Mouse (Mus musculus) brain, embryonic 14.5 days (tissue): Measurements from ENCODE around the gene Calml4. TPM values are rescaled to one million over a fixed set of nuclear protein-coding genes. Genes with fewer than 3 reads are reported as not detected.
"Not testable (repeated sequence)": the region's sequence is repeated elsewhere in the genome, so short reads cannot be mapped to it uniquely, and the experiment has no call there.

ENCODE experiments used
- DNase-seq: peaks from one replicate; pipeline ENCODE4 v3.0.0-alpha.2; 2011; ENCODE audit warnings: low read depth
- CTCF ChIP-seq: fragments of 200-500 bp; IDR thresholded peaks from 2 replicates; pipeline ENCODE4 v1.5.1; 2012; ENCODE audit warnings: inconsistent platforms, mild to moderate bottlenecking, moderate library complexity, borderline replicate concordance; ENCODE audit not compliant: insufficient read depth, insufficient read length; ENCODE audit errors: extremely low read depth
- POLR2A ChIP-seq: fragments of 200-500 bp; IDR thresholded peaks from 2 replicates; pipeline ENCODE4 v1.6.1; 2012; ENCODE audit warnings: mild to moderate bottlenecking, inconsistent platforms, borderline replicate concordance; ENCODE audit not compliant: poor library complexity, insufficient read depth, insufficient read length, severe bottlenecking; ENCODE audit errors: extremely low read depth
- polyA plus RNA-seq: library from polyadenylated mRNA; depleted of rRNA; stranded (reverse); fragments of >200 nt; gene quantifications from 2 replicates; pipeline ENCODE4 v1.2.3, GENCODE M21; 2012

Gene Calml4
- polyA plus RNA-seq, 1 experiment = 13.3 TPM

DNA sequence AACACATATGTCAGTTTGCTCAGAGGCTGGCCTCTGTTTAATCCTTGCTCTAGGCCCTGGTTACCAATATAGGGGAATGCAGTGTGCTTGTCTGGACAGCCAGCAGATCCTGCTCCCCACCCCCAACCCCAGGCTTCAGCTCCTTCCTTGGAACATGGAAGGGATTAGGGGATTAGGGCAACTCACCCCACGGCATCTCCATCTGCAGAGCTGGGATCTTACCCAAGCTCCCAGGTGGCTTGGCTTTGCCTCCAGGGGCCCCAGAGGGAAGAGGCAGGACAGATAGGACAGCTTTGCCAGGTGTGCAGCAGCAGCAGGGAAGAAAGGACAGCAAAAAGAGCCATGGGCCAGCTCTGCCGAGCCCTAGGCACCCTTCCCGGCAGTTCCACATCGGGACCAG is 3.0 kb downstream of the Calml4 start:
- DNase-seq = peak; percentile 19
- TF ChIP-seq POLR2A (no peak), CTCF (no peak)

DNA sequence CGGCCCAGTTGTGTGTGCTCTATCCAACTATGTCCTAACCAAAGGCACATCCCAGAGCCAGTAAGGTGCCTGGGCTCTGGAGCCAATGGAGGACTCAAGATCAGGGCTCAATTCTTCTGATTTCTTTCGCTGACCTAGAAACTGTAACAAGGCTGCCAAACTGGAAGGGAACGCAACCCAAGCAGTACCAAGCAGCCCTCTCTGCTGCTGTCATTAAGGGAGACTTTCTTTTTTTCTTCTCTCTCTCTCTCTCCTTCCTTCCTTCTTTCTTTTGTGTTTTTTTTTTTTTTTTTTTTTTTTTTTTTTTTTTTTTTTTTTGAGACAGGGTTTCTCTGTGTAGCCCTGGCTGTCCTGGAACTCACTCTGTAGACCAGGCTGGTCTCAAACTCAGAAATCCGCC is 11.4 kb downstream of the Calml4 start:
- DNase-seq = not testable (repeated sequence)

DNA sequence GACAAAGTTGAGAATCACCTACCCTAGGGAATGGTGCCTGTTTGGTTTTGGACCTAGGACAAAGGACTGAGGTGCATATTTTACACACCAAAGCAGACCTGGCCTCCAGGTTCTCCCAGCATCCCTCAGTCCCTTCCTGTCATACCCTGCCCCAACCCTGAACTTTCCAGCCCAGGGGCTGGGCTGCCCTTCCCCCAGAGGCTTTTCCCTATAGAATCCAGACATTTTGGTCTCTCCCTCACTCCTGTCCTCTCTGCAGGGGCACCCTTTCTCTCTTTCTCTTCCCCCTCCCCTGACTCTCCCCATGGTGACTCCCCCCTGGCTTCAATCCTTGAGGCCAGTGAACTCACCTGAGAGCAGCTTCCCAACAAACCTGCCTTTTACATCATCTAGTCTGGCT is 12.8 kb downstream of the Calml4 start:
- no peak for DNase-seq
- no peak for TF ChIP-seq POLR2A
- no peak for TF ChIP-seq CTCF

DNA sequence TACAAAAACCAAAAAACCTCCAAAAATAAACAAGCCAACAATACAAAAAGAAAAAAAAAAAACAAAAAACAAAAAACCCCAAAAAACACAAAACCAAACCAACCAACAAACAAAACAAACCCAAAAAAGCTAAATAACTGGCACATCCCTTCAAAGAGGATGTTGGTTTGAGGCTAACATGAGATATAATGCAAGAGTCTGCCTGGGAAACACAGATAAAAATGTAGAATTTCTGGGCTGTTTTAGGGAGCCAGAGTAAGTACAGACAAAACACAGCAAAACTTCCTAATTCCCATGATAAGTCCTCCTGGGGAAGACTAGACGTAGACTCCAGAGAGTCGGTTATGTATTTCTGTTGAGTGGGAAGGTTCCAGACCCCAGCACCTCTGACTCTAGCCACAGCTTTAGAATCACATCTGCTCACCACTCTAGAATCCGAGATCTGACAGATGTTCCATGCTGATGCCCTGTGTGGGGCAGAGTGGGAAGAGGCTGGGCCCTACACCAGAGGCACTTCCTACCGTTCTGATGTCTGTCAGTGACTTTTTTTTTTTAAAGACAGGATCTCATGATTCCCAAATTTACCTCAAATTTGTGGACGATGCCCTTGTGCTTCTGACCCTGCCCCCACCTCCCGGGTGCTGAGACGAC is 19.2 kb downstream of the Calml4 start:
- no peak for TF ChIP-seq CTCF
- no peak for TF ChIP-seq POLR2A
- no peak for DNase-seq

DNA sequence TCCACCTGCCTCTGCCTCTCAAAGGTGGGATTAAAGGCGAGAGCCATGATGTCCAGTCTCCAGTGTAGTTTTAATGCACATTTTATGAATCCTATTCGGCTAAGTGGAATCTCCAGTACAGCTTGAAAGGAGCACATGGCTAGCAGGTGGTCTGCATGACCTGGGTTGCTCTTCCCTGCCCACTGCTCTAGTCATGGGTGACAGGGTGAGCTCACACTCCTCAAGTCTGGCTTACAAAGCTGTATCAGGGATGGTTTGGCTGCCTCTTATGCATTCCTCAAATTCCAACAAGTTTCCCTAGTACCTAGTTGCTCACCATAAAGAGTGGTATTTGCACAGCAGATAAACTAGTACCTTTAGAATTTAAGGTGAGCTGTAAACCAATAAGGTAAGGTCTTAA is 19.9 kb downstream of the Calml4 start:
- TF ChIP-seq POLR2A (no peak), CTCF (no peak)
- no peak for DNase-seq

DNA sequence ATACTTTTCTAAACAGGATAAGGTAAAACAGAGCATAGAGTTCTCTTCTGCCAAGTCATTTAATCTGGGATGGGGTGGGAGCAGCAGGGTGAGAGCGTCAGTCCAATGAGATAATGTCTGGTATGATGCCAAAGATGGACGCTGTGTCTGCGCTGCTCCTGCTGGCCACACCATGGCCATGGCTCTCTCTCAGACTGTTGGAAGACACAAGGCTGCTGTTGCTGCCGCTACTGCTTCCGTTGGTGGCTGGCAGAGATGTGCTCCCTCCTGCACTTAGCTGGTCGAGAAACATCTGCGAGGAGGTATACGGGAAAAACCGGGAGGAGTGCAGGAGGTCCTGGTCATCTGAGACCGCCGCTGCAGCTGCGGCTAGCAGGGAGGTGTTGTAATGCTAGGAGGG is 24.0 kb downstream of the Calml4 start:
- DNase-seq = no peak
- TF ChIP-seq POLR2A (no peak), CTCF (no peak)

DNA sequence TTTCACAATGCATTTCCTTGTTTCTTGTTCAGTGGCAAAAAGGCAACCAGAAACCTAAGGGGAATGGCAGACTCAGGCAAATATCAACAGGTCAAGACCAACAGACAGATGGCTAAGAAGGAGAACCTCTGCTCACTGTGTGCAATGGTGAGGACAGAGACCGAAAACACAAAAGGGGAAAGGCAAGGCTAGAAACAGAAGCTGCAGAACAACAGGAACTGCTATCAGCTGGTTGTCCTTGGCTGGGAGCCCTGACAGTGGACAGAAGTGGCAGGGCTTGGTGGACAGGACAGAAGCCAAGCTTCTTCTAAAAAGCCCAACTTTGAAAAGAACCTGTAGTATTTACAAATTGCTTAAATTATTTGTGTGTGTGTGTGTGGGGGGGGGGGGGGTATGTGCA is 36.6 kb downstream of the Calml4 start:
- TF ChIP-seq CTCF = no peak
- TF ChIP-seq POLR2A = no peak
- DNase-seq = no peak

DNA sequence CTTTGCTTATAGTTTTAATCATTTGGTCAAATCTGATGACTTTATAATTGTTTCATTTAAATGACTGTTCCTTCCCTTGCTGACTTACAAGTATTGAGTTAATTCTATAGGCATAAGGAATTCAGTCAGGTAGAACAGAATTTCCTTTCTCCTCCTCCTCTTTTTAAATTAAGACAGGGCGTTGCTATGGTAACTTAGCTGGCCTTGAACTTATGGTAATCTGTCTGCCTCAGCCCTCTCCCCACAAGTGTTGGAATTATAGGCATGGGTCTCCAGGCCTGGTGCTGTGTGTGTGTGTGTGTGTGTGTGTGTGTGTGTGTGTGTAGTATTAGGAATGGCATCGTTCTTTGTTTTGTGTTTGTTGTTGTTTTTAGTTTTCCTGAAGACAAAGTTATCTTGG is 43.9 kb downstream of the Calml4 start:
- TF ChIP-seq CTCF (no peak), POLR2A (no peak)
- DNase-seq = peak; percentile 52

DNA sequence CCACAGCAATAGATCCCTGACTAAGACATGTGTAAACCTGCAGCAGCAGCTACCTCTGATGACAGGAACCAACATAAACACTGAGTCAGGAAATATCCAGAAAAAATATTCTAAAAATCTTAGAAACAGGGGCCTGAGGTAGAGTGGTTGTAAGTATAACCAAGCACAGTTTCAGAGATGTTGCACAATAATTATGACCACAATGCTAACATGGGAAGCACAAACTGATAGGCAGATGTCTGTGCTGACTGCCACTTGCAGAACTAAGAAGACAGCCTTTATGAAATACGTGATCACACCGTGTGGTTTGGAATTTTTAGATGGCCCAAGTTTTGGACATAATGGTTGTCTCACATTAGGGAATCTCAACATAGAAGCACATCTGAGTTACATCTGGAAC is 46.0 kb downstream of the Calml4 start:
- DNase-seq = no peak
- TF ChIP-seq CTCF = no peak

DNA sequence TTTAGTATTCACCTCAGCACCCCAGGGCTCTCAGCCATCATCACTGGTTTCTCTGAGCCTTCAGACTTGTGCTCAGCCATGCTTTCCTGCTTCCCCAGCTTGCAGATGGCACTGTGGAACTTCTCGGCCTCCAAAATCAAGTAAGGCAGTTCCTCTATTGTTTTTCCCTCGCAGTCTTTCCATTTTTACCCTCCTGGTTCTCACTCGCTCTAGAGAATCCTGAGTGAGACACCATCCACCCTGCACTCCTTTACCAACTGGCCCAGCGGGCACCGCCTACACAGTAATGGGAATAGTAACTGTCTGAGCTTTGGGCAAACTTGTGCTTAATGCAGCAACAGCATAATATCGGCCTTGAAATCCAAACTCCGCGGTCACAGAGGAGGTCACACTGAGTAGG is 47.2 kb downstream of the Calml4 start:
- TF ChIP-seq POLR2A (no peak), CTCF (no peak)
- no peak for DNase-seq

DNA sequence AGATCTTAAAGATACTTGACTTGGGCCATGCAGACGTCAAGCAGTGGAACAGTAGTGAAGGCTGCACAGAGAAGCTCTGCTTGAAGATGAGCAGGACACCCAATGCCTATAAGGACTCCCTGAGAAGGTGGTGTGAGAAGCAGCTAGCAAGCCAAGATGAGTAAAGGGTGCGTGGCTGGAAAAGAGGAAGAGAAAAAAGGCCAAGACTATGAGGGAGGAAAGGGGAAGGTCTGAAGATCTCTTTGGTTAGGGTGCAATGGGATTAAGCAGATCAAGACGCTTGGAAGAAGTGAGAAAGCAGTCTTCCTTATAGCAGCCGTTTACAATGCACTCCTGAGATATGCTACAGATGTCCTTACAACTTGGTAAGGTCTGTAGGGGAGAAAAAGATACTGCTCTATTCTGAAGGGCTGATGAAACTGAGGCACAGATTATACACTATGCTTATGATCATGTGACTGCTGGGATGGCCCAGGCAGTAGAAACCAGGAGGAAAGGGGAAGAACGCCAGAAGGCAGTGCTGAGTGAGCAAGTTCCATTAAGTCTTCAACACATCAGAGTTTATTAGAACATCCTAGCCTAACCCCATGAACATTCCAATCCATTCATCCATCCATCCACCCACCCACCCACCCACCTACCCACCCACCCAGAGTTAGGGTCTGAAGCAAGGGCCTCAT is 55.6 kb downstream of the Calml4 start:
- DNase-seq = no peak
- TF ChIP-seq CTCF = no peak
- TF ChIP-seq POLR2A = no peak

DNA sequence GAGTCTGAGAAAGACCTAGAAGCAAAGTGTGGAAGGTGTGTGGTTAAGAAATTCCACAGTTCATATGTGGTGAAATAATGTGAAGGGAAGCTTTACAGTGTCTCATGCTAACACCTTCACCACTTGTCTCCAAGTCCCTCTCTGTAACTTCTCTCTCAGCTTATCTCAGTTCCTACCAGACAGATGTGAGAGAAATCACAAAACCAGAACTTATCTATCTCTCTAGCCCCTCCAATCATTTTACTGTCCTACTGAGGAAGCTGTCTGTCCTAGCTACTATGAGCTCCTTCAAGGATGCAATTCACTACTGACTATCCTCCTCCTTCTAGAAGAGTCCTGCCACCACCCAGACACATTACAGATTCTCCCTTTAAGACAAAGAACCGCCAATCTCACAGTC is 59.2 kb downstream of the Calml4 start:
- no peak for DNase-seq
- TF ChIP-seq POLR2A (no peak), CTCF (no peak)
